Mouse (Mus musculus): Measurements from ENCODE around the gene Psmb3.

Psmb3 gene

DNA sequence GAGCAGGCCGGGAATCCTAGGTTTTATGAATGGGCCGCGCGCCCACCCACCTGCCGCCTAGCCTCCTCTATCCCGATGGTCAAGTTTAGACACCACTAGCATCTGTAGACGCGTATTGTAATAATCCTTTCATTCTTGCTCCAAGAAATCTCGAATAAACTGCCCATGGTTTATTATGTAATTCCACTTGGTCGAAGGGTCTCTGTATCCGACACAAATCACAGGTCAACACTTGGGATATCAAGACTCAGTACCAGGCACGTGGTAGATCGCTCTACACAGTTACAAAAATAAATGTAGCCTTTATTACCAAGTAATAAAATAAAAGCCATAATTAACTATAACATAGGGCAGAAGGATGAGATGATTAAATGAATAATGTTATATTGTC lies 42.1 kb downstream of the Psmb3 start:
- DNase-seq (ENCODE audit: low read depth, low spot score), result no peak

DNA sequence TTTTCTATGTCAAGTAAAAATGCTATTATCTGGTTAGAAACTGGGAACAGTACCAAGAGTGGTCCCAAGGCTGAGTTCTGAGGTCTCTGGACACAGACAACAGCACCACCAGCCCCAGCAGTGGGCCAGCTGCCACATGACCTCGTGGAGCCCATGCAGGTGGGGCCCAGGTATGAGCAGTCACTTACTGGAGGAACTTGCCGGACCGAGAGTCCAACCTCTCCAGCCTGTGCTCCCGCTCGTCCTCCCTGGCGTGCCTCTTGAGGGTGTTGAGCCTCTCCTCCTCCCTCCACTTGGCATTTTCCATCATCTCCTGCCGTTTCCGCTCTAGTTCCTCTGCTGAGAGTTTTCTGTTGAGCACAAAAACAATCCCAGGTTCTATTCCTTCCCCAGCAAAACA lies 44.6 kb downstream of the Psmb3 start:
- DNase-seq (ENCODE audit: low read depth, low spot score), result no peak

DNA sequence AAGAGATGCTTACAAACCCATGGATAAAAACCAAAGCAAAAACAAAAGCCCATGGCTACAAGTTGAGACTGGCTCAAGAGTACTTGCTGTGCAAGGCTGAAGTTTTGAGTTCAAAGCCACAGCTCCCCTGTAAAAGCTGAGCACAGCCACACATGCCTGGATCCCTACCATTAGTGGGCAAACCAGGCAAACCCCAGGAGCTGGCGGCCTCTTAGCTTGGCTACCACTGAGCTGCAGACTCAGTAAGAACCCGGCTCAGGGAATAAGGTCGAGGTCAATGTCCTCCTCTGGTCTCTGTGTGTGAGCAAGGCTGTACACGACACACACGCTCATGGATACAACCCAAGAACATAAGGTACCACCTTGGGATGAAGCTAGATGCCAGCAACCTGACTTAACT lies 45.3 kb downstream of the Psmb3 start:
- DNase-seq (ENCODE audit: low read depth, low spot score), result no peak

DNA sequence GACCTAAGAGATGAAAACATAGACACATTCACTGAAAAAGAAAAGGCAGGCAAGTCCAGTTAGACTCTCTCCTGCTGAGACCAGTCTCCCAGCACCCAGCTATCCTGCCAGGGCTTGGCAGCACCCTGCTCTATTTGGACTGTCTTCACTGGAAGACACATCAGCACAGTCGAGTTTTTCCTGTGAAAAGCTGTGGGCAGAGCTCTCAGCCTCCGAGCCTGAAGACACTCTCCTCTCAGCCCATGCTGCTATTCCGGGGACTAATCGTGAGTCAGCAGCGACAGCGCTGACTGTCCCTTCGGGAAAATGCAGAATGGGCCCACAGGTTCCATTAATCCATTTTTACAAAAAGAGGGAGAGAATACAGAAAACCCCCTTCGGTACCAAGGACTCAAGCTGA lies 50.1 kb downstream of the Psmb3 start:
- DNase-seq (ENCODE audit: low read depth, low spot score), result no peak

DNA sequence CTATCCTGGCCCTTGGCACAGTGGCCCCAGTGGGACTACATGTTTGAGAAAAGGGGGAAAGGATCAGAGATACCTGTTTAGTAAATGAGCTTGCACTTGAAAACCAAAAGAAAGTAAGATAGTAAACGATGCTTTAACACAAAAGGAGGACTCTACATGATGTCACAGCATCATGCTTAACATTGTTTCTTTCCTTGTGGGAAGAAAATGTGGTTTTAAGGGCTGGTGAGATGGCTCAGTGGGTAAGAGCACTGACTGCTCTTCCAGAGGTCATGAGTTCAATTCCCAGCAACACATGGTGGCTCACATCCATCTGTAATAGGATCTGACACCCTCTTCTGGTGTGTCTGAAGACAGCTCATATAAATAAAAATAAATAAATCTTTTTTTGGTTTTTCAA lies 54.9 kb downstream of the Psmb3 start:
- DNase-seq (ENCODE audit: low read depth, low spot score), result no peak

DNA sequence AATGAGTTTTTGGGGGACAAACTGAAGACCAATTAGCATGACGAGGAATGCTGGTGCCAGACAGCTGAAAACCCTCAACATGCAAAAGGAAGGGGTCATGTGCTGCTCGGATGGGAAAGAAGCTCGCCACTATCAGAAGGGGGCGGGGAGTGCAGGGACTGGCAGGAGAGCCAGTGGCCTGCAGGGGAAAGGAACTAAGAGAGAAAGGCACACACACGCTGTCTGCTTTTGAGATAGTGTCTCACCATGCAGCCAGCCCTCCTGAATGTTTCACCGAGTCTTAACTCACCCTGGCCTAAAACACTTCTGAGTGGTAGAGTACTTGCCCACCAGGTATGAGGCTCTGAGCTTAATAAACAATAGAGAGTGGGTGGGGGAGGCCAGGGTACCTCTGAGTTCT lies 55.7 kb downstream of the Psmb3 start:
- no peak for DNase-seq (ENCODE audit: low read depth, low spot score)

DNA sequence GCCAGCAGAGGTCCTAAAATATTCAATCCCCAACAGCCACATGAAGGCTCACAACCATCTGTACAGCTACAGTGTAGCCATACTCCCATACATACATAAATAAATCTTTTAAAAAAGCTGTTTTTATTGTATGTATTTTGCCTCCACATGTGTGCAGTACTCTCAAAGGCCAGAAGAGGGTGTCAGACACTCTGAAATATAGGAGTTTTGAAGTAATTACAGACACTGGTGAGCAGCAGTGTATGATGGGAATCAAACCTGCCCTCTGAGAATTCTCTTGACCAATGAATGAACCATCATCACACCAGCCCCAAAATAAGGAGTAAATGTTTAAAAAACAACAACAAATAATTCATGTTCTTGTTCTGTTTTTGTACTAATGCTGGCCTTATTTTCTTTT lies 58.4 kb downstream of the Psmb3 start:
- no peak for DNase-seq (ENCODE audit: low read depth, low spot score)
